Mouse (Mus musculus) cerebellum, adult 9-10 months (tissue): Measurements from ENCODE around the gene Slf1.

Experiments used
- DNase-seq: peaks from one replicate; pipeline ENCODE4 v3.0.0; 2022

The Slf1 gene

DNA sequence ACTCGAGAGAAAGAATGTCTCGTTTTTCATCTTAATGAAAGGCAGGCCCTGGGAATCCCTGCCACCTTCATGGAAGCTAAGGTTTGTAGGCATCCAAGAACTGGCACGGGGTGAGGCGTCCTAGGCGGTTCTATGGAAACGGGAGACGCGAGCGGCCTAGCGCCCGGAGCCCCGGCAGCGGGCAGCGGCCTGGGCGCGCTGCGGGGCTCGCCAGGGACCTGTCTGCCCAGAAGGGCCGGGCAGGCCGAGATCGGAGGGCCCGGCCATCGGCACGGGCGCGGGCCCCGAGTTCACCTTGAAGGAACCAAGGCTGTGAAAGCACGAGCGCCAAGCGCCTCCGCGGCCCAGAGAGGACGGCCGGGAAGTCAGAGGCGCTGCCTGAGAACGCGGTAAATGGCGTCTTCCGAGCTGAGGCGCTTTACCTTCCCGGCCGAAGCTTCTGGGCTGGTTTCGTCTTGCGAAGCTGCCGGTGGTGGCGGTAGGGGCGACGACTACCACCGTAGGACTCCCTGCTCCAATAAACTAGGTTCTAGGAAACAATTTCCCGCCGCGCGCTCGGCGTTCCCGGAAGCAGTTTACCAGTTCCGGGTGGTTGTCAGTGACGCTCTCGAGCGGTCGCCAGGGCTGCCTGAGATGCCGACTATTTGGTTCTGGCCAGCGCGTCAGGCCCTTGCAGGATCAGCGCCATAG, at the start of gene Slf1, which contains the start of gene 2210408I21Rik:
Gene Slf1 (minus strand): TSS at position 543 of the 690 bp plus-strand sequence.
Gene 2210408I21Rik (plus strand): TSS at position 610 of the 690 bp plus-strand sequence.
- DNase-seq, result peak; percentile 86

DNA sequence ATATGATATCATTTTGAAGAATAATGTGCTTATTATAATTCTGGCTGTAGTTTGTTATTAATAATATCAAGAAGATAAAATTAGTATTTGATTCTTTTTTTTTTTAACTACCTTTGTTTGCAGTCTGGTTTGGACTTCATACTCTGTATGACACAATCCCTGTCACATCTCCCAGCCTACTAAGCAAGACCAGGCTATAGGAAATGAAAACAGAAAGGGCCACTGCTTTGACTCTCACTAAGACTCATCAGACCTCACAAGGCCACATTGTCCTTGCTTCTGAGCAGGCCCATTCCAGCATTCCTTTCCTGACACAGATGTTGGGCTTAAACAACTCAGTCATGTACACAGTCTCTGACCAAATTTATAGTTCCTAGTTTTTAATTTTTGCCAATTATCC, 42.7 kb upstream of the Slf1 start:
- DNase-seq, result no peak

DNA sequence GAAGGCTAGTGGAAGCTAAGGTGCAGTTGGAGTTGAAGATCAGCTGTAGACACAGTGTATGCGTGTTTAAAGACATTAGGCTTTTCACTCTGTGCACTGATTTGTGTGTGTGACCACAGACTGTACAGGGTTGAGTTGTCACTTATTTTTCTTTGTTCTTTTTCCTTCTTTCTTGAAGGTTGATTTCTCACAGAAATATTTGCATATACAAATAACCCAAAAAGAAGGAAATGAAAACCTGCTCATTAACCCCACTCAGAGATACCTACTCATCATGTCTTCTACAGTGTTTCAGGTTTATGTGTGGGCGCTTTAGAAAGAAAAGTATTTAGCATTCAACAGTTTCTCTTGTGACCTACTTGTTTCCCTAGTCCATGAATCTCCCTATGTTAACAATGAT, 5.6 kb upstream of the Slf1 start:
- no peak for DNase-seq

DNA sequence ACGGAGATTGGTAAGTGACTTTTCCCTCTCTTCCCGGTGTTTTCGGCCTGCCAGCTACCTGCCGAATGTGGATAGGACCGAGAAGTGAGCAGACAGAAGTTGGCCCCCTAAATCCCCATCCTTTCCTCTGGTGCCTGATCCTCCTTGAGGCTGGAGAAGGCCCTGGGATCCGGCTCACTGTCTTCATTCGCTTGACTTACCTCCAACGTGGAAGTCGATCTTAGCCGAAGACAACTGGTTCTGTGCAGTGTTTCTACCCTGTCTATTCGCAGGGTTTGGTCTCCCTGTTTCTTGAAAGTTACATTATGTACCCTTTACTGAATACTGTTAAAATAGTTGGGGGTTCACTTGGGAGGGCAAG, 328 bp upstream of the Slf1 start:
- DNase-seq, result no peak

DNA sequence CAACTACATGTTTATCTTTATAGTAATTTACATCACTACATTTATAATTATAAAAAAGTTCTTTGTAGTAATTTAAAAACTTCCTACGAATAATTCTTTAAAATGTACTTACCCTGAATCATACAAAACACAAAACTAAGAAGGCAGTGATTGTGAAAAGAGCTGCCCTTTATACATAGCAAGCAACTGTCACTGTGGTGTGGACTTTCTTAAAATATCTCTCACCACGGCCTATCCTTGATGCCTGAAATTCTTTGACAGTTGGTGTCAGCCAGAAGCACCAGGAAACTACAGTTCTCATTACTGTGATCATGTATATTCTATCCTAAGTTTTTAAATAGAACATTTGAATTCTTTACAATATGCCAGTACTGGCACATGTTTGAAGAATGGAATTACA, 4.1 kb downstream of the Slf1 start:
- no peak for DNase-seq

DNA sequence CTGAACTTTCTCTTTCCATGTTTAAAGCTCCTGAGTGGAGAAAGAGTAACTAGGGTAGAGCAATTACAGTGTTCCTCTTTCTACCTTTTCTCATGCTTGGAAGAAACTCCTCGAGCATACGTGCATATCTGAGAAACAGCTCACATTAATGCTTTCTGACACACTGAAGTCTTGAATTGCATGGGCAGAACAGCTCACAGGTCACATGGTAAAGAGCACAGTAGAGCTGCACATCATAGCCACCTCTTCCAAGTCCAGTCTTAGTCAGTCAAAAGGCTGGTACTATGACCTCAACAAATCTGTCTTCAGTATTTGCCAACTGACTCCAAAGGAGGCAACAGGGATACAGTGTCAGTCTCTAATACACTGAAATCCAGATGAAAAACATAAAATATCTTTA, 7.0 kb downstream of the Slf1 start:
- DNase-seq, result no peak

DNA sequence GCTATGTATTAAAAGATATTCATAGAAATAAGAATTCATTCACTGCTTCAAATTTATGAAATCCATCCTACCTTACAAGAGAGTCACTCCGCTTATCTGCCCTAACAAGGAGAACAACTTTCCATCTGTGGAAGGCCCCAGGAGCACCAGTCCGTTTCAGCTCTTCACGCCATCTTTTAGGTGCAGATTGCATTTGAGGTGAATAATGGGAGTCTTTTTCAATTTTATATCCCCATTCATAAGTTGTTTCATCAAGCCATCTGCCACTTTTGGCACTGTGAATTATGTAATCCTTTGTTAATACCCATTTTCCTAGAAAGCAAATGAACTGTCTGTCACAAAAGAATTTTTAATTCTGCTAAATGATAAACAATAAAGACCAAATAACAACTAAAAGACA, 10.1 kb downstream of the Slf1 start:
- peak; percentile 51 for DNase-seq

DNA sequence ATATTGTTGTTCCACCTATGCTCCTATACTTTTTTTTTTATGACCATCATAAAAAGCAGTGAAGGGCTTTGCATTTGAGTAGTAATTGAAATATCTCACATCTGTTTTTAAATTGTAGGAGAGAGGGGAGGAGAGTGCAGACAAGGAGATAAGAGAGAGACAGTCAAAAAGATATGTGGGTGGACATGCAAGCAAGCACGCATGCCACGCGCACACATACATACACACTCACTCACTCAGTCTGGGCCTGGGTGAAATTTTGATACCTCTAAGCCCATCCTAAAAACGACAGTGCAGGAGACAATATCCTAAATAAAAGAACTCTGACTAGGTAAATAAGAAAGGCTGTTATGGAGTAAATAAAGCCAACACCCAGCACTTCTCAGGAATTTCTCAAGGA, 16.6 kb downstream of the Slf1 start:
- no peak for DNase-seq

DNA sequence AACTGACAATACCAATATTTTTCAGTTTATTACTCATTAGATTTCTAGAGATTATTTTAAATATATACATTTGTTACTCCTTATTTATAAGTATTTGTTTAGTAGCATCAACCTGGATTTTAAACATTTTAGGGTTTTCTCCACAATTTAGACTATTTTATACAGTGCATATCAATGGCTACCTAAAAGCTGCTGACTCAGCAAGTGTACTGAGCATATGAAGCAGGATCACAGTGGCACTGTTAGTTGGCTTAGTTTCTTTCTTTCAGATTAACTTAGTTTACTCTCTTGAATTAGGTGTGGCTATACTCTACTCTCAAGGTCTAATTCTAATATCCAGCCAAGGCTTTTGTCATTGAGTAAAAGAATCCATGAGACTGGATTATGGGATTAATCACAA, 27.5 kb downstream of the Slf1 start:
- no peak for DNase-seq

DNA sequence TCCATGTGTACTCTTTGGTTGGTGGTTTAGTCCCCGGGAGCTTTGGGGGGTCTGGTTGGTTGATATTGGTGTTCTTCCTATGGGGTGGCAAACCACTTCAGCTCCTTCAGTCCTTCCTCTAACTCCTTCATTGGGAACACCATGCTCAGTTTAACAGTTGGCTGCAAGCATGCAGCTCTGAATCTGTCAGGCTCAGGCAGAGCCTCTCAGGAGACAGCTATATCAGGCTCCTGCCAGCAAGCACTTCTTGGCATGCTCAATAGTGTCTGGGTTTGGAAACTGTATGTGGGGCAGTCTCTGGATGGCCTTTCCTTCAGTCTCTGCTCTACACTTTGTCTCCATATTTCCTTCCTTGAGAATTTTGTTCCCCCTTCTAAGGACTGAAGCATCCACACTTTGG, 42.4 kb downstream of the Slf1 start:
- DNase-seq, result peak; percentile 46

DNA sequence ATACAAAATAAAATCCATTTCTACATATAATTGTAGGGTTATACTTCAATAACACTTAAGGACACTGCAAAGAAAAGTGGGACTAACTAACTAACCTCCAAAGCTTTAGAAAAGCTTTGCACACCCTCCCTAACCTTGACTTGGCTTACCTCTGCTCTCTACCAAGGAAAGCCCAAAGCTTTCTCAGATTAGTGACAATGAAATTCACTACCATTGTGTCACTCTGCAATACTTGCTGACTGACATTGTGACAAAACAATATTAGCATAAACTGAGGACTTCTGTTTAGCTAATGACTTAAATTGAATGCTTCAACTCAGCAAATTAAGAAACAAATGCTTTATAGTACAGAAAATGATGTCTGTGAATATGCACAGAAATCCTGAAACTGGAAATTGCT, 63.2 kb downstream of the Slf1 start:
- no peak for DNase-seq

DNA sequence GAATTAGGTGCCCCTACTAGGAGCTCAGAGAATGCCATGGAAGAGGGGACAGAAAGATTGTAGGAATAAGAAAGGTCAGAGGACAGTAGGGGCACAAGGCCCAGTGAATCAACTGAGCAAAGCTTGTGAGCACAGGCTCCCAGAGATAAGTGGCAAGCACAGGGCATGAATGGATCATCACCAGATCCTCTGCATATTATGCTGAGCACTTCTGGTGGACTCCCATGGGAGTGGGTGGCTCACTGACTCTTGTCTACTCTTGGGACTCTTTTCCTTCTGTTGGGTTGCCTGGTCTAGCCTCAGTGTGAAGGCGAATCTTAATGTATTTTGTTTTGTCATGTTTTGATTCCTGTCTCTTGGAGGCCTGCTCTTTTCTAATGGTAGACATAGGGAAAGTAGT, 66.4 kb downstream of the Slf1 start:
- no peak for DNase-seq

DNA sequence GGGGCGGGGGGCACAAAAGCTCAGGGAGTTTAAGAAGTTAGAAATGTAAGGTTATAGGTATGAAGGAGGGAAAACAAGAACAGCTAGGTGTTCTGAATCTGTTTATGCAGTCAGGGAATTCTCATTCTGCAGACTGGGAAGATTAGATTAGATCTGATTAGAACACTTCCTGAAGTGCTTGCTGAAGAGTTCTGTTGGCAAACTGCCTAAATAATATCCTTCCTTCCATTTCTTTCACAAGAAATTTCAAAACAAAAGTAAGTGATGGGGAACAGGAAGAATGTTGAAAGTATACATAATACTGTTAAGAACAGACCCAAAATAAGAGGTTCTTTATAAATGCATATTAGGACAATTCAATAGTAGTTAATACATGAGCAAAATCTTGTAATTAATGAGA, 72.1 kb downstream of the Slf1 start:
- DNase-seq, result no peak

DNA sequence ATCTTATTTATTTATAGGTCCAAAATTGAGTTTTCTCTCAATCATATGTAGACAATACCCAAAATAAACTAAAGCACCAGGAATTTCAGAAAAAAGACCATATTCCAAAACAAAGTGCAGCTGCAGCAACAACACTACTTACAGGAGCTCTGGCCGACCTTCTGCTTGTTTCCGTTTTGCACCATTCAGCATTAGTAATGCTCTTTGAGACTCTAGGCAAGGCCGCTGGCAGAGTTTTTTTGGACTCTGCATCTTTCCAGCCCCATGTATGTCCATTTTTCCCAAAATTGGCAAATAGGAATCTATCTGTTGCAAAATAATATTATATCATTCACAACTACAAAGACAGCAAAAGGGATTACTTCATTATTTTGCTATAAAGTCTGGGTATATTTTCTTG, 85.5 kb downstream of the Slf1 start:
- DNase-seq, result no peak

DNA sequence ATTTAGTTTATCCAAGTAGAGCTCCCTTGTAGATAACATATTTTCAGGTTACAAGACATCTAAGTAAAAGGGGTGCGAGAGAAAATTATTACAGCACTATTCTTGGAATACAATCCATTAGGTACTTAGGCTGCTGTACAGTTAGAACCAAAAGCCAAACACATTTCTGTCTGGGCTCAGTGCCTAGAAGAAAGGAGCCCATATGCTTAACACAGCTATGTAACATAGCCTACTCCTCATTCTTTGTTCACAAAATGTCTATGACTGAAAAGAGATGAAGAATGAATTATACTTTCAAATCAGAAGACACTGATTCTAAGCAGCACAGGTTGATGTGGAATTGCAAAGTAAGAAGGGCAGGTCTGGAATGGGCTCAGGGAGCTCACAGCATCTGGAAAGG, 86.8 kb downstream of the Slf1 start:
- DNase-seq, result peak; percentile 69

DNA sequence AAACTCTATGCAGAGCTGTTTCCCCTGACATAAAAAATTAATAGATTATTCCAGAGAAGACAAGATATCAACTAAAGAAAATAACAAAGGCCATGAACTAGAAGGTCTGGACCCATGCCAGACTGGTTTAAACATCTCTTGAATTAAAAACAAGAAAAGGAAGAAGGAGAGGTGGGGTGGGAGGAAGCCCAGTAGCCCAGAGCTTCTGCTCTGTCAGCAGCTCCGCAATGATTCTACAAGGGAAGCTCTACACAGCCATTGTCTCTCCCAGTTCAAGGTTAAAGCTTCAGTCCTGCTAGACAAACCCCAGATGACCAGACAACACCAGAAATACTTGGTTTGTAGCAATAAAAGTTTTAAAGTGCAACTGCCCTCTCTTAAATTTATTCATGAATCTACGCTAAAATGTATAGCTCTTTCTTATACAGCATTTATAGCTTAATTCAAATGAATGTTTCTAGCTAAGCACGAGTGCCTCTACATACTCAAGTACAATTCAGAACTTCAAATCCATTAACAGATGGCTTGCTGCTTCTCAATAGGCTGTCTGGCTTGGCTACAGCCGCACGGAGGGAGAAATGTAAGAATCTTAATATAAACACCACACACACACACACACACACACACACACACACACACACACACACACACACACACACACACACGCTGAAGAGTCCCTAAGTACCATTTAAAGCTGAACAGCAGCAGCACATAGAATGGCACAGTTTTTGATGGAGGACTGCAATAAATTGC, 87.9 kb downstream of the Slf1 start:
- peak; percentile 49 for DNase-seq

DNA sequence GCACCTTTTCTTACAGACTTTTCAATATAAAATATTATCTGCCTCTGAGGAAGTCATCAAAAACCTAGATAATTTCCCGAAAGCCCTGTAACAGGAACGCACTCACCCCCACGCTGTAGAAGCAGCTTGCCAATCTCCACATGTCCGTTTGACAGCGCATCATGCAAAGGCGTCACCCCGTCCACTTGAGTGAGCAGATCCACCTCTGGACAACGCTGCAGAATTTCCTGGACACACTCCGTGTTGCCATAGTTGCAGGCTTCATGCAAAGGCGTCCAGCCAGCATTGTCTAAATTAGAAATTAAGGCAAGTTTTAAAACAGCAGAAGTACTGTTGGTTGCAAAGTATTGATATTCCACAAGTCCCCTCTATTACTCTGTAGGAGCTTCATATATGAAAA, 88.9 kb downstream of the Slf1 start:
- peak; percentile 11 for DNase-seq

DNA sequence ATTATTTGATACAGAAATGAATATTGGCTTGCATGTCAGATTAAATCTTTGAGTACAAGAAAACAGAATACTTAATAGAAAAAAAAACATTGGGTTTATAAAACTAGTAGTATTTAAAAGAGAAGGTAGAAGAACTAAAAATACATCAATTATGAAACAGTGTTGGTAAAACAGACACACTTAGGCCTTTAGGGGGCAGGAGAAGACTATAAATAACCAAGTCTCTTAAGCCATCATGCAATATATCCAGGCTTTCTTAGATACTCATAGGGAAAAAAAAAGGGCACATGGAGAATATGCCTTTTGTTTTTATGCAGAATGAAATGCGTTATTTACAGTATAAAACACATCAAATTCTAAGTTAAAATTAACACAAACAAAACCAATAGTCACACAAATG, 89.9 kb downstream of the Slf1 start:
- peak; percentile 53 for DNase-seq

DNA sequence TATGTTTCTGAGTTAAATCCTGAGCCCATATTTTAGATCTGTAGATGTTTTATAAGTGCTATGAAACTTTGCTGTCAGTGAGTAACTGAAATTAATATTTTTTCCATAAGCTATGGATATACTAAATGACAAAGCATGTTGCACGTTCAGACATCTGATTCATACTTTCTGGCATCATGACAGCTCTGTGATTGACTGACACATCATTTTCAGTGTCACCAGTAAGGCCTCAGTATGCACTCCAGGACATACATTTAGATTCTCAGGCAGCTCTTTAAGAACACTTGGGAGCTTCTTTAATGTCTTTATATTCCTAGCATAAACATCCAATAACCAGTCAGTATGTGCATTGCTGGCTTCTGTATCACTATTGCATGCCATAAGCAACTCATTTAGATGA, 91.9 kb downstream of the Slf1 start:
- no peak for DNase-seq

DNA sequence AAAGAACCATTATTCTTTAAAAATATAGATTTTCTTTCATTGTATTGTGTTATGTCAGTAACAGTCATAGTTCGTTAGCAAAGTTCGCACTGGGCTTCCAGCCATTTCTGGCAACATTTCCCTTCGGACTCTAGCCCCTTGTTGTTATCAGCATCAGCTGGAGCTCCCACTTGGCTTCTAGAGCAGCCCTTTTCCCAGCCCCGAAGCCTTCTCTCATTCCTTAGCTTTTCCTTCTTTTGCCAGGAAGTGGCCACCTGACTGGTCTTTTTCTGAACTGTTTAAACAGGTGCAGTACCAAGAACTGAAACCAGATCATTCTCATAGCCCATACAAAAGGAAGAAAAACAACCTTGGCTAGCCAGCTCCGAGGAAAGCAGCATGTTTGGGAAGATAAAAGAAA, 105.7 kb downstream of the Slf1 start:
- no peak for DNase-seq

DNA sequence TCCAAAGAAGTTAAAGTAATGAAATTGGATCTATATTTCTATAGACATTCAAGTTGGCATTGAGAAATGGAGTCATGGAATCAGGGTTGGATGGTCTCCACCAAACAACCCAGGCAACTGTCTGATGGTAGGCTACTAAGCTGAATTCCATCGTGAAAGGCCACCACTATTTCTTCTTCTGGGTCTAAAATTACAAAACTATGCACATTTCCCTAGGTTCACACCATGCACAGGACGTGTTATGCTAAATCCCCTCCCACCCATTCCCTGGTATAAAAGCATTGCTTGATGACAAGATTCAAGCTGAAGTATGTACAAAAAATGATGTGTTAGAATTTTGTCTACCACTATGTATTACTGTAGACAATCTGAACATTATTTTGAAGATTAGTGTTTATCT, 116.4 kb downstream of the Slf1 start:
- no peak for DNase-seq

DNA sequence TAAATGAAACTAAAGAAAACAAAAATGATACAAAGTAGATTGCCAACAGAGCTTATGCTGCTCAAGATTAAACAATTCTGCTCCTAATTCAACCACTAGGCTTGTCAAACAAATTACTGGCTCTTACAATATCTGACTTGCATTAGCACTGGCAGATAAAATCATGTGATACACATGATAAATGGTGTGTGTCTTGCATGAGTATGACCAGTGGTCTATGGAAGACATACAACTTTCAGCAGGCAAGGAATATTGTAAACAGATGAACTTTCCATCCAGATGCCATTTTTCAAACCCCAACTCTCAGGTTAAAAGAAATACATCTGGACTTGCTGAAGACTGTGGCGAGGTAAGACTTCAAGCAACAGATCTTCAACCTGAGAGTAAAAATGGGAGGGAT, 131.6 kb downstream of the Slf1 start:
- DNase-seq, result no peak

DNA sequence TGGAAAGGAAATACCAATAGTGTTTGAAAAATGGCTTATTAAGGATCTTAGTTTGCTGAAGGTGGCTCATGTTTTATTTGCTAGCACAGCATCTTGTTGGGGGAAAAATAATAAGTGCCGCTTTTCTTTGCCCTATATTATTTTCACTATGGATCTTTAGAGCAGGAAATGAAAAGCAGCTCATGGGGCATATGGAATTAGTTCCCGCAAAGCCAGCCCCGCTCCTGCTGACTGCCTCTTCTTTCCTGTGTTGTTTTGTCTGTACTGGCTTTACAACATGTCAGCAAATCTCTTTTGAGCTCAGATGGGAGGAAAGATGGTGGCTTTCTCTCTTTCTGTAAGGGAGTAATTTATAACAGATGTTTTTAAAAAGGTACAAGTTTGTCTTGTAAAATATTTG, 132.6 kb downstream of the Slf1 start:
- no peak for DNase-seq
